Mouse (Mus musculus): ENCODE results near the gene Sox5.
A peak's percentile ranks its signal among the peaks of the same experiment; 100 is the strongest.
"Not testable (repeated sequence)": the region's sequence is repeated elsewhere in the genome, so short reads cannot be mapped to it uniquely, and the experiment has no call there.

Sox5 gene

DNA sequence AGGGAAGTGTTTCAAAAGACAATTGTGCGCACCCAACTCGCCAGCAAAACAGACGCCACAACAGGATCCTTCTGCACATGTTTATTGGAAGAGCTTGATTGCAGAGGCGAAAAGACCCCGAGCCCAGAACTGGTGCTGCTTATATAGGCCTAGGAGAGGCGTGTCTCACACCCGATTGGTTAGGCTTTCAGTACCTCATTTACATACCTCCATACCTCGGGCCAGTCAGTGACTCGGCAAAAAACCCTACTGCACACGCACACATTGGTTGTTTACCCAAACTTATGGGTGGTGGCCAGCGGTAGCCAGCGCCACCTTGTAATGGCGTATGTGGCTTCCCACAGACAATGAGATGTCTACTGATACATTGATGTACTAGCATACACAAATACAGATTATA is 599.3 kb downstream of the Sox5 start:
- not testable (repeated sequence) for ATAC-seq (ENCODE audit: low TSS enrichment)

DNA sequence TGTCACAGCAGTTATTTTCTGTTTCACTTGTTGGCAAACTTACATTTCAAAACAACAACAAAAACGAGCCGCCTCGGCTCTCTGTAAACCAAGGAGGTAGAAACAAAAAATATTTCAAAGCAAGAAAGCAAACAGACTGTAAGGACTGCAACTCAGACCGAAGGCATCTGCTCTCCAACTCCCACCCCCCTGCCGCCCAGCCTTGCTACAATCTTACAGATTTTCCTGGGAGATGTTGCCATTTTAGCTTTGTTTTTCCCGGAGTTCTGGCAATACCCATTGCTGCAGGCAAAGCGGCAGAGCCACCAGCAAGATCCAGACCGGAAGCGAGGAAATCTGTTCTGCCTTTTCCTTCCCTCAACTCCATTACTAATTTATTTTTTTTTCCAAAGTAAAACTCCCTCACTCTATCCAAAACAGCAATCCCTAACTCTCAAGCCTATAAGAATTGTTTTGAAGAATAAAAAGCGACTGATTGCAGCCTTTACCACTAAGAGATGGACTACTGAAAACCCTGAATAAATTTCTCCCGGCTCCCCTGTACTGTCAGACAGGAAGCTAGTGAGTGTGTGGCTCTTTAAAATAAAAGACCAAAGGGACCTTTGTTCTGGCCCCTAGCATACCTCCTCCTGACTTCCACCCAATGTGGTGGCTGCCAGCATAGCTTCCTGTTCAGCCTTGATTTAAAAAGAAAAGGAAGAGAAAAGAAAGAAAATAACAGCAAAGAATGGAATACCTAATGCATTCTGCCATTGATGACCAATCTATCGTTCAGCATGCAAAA is 600.5 kb downstream of the Sox5 start:
- peak; percentile 72 for ATAC-seq (ENCODE audit: low TSS enrichment)

DNA sequence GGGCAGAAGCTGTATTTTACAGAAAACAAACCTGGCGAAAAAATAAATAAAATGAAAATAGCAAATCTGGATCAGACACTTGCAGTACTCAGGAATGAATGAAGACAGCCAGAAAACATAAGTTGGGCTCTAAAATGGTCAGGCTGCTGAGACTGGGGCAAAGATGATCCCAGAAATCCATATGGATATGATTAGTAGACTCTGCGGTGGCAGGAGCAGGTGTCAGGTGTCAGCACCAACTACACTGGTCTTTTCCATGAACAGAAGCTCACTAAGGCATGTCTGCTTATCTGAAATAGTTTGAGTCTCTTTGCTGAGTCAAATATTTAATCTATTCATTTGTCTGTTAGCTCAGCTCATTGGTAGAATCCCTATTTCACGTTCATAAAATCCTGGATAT is 602.7 kb downstream of the Sox5 start:
- ATAC-seq (ENCODE audit: low TSS enrichment): no peak

DNA sequence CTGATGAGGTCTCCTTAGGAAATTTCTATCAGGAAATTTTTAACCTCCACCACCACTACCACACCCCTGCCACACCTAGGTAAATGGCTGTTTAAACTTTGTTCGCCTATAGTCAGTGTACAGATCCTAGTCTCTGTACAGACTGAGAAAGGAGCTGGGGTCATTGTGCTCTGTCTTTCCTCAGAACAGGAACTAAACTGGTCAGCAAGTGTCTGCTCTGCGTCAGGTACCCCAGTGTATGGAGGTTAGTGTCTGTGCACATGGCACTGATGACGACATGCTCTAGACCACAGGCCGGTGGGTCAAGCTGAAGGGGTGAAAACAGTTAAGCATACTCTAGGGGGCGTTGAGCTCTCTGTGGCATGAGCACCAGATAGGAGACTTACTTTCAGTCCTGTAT is 605.1 kb downstream of the Sox5 start:
- ATAC-seq (ENCODE audit: low TSS enrichment): no peak

DNA sequence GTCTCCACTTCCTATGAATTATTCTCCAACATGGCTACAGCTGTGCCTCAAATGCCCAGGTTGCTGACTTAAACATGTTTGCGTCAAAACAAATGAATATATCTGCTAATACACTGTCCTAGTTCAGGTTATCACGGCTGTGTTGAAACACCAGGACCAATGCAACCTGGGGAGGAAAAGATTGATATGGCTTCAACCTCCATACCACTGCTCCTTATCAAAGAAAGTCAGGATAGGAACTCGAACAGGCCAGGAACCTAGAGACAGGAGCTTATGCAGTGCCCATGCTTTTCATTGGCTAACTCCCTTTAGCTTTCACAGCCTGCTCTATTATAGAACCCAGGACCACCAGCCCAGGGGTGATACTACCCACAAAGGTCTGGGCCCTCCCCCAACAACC is 606.2 kb downstream of the Sox5 start:
- no peak for ATAC-seq (ENCODE audit: low TSS enrichment)

DNA sequence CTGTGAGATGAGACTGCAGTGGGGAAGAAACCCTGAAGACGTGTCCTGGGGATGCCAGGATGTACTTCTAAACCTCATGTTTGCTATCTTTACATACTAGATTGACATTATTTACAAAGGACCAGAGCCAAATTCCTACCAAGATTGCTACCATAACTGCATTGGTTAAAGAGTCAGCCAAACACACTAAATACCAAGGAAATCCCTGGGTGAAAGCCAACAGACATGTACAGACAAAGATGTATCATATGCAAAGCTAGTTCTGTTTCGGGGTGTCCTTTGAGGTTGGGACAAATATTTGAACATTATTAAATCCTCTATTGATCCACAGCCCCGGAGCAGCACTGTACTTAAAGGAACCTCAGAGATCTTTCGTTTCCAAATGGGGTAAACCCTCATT is 611.2 kb downstream of the Sox5 start:
- ATAC-seq (ENCODE audit: low TSS enrichment): no peak

DNA sequence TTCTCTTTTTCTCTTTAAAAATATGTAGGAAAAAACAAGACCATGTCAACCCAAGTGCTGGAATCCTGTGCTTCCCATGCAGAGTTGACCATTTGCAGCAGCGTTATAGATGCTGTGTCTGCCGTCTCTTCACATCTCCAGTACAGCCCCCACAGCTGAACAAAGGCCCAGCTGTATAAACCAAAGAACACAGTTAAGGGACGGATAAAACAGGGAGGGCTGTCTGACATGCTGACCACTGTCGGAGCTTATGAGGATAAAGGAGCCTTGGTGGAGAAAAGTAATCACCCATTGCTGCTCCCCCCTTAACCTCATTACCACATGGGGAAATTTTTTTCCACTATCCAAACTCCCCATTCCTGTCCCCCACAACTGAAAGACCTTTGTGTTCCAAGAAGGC is 612.0 kb downstream of the Sox5 start:
- no peak for ATAC-seq (ENCODE audit: low TSS enrichment)

DNA sequence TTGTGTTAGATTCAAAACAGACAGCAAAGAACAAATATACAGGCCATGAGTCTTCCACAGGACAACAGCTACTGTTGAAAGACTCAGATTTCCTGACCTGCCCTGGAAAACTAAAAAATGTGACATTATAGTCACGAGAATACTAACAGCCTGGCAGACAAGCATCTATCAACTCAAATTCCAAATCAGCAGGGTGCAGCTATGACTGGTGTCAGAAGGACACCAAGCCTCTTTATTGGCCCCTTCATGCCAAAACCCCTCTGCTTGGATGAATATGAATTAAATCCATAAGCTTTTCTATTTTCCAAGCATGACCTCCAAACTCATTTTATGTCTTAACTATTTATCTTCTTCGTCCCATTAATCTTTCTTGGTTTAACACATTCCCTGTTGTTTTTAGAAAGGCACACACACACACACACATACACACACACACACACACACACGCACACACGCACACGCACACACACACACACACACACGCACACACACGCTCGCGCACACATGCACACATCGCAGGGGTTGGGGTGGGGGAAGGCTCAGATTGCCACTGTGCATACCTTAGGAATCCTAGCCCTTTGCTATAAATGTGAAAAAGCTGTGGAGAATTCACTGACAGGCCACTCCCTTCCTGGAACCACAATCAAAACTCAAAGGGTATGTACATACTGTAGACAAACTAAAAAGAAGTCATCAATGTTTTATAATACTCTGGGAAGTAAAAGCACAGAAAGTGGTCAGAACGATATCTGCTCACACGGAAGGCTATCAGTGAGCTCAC is 612.9 kb downstream of the Sox5 start:
- no peak for ATAC-seq (ENCODE audit: low TSS enrichment)

DNA sequence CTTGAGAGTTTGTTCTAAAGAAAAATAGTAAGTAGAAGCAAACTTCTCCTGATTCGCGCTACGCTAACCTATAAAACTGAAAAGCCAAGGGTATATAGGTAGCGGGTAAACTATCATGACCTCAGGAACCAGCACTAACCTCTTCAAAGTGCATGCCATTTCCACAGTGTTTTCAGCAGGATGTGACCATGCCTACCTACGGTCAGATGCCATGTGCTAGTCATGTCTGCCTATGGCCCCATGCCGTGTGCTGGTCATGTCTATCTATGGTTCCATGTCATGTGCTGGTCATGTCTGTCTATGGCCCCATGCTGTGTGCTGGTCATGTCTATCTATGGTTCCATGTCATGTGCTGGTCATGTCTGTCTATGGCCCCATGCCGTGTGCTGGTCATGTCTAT is 614.7 kb downstream of the Sox5 start:
- ATAC-seq (ENCODE audit: low TSS enrichment): no peak

DNA sequence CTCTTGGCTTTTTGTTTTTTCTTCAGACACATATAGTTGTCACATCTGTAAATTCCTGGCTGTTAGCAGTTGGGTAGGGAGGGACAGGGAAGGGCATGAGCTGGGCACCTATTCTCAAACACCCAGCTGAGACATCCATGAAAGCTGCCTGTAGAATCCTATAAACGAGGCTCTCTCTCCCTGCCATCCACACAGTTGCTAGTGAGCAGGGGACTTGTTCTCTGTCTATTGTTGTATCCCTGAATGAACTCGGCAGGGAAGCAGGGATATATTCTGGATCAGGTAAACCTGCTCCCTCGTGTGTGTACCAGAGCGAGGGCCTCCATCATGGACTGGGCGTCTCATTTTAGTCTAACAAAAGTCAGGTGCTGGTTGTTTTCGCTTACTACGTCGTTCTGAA is 615.1 kb downstream of the Sox5 start:
- ATAC-seq (ENCODE audit: low TSS enrichment): peak; percentile 23; the same call in 1 of the 2 replicates

DNA sequence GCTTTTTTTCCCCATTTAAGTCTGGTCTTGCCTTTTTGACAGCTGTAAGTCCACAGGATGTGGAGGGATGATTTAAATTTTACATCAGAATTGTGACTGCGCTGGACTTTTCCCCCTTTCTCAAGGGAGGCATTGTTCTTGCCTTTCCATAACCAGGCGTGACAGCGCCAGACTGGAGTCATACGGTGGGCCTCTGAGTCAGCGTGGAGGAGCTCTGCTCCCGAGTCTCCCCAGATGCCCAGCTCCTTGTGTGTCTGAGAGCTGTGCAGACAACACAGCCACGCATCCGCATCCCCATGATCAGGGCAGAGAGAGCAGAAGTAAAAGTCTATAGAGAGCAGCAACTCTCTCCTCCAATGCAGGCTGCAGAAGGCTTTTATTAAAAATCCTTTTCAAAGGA is 615.7 kb downstream of the Sox5 start:
- peak; percentile 83 for ATAC-seq (ENCODE audit: low TSS enrichment)

DNA sequence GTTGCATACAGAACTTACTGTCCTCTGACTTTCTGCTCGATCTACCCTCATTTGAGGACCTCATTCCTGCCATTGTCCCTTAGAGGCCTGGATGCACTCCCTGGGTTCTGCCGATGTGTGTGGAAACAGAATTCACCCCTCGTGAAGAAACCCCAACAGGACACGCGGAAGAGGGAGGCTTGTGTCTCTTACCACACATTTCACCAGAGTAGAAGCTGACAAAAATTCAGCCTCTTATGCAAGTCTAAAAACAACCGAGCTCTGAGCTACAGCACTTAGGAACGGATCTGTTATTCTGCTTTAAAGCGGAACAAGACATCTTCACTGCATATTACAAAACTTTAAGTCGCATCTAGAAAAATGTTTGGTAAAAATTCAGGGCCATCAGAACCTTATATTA is 618.3 kb downstream of the Sox5 start:
- peak; percentile 64 for ATAC-seq (ENCODE audit: low TSS enrichment)

DNA sequence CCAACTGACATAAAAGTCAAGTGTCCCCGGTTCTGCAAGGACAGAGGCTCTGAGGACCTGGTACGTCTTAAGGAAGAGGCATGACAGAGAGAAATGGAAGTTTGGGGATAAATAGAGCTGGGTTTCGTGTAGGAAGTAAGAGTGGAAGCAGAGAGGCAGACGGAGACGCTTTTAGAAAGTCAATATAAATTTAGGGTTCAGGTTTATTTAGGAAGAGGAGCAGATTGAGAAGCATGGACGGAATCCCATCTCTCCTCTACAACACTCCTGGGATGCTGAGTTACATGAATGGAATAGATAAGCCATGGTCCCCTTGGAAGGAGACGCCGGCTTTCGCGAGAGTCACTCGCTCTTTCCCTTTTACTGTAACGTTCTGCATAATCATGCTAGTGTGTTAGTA is 623.1 kb downstream of the Sox5 start:
- peak; percentile 62 for ATAC-seq (ENCODE audit: low TSS enrichment)

DNA sequence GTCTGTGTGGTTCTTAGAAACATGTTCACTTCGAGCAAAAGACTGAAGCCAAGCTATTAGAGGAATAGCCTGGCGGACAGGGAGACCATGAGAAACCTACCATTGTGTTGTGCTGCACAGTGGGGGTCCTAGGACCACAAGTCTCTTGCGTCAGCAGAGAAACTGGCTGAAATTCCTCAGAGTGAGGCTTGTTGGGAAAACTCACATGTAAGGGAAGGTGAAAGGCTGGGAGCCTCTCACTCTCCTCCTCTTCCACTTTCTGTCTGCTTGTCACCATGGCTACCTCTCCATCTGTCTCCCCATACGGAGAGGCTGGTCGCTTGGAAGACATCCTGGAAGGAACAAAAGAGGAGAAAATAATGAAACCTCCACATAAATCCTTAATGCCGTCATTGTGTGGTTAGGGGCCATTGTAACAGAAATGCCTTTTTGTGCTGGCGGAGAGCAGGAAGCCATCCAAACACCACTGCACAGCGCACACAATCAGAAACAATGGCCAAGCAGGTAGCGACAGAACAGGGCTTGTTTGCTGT is 626.8 kb downstream of the Sox5 start:
- ATAC-seq (ENCODE audit: low TSS enrichment): peak; percentile 76

DNA sequence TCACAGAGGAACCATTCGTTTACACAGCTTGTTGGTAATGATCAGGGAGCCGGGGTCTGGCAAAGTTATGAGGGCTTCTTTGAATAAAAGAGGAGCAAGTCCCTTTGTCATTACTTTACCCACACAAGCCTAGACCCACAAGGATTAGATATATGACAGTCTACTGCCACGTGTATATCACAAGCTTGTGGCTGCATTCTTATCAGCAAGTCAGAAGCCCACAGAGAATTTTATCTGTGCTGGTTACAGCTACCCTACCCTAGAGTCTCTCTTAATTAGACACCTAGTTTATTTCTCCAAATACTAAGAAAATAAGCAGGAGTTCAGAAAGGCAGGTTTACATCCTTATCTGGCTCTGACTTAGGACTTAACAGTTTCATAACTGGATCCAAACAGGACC is 629.8 kb downstream of the Sox5 start:
- ATAC-seq (ENCODE audit: low TSS enrichment): no peak

DNA sequence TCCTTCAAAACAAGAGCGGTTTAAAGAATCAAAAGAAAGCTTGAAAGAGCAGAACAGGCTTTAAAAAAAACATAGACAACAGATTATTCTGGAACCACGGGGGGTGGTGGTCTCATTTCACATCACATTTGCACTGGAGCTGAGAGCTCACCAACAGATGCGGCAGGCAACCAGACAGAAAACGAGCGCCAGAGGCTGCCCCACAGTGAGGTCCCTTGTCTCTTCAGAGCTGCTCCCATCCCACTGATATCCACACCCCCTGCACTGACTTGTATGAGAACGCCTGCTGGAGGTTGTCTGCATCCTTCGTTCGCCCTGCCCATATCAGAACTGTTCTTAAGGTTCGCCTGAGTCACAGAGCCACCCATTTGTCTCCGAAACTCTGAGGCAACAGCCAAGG is 630.7 kb downstream of the Sox5 start:
- ATAC-seq (ENCODE audit: low TSS enrichment): no peak

DNA sequence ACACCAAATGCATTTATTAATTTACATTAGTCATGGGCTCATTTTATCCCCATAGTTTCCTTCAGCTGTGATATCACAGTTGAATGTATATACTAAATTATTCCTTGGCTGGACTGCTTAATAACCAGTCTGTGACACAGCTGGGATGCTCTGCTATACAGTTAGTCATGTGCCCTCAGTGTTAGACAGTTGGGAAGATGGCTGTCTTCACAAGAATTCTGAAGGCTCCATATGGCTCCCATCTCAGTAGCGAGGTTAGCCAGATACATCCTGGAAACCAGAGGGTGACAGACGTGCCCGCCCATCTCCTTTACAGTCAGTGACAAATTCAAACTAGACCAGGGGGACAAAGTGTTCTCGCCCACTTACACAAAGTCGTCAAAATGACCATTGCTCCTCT is 644.4 kb downstream of the Sox5 start:
- no peak for ATAC-seq (ENCODE audit: low TSS enrichment)

DNA sequence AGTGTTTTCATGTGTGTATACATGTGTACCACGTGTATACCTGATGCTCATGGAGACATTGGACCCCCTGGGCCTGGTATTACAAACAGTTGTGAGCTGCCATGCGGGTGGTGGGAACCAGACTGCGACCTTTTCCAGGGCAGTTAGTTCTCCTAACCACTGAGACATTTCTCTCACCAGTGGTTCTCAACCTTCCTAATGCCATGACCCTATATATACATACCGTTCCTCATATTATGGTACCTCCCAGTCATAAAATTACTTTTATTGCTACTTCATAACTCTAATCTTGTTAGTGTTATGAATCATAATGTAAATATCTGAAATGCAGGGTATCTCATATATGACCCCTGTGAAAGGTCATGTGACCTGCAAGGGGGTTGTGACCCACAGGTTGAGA is 644.9 kb downstream of the Sox5 start:
- no peak for ATAC-seq (ENCODE audit: low TSS enrichment)

DNA sequence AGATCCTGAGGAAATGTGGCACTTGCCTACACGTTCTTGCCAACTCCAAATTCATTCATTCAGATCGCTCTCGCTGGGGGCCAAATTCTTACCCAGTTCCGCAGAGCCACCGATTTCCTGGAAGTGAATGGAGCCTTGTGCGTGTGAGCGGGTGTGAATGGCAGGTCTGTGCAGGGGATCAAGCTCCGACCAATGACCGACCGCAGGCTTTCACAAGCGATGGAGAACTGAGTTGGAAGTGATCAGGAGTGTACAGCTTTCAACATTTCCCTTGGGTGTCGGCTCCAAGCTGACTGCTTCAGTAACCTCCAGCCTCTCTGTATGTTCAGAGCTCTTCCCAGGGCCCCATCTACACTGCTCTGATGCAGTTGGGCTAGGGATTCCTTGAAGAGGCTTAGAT is 651.9 kb downstream of the Sox5 start:
- no peak for ATAC-seq (ENCODE audit: low TSS enrichment)

DNA sequence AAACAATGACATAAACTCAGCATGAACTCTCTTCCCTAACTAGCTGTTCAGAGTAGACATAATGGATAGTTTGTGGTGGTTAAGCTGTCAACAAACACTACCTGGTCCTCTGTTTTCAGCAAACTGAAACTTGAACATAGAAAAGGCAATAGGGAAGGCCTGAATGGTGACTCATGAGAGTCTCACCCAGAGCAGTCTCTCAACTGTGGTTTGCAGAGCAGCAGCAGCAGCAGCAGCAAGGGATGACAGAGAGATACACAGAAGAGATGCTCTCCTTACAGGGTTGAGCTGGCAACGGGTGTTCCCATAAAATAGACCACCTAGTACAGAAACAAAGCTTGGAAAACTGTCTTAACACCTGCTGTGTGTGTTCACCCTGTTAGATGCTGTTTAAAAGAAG is 661.8 kb downstream of the Sox5 start:
- no peak for ATAC-seq (ENCODE audit: low TSS enrichment)

DNA sequence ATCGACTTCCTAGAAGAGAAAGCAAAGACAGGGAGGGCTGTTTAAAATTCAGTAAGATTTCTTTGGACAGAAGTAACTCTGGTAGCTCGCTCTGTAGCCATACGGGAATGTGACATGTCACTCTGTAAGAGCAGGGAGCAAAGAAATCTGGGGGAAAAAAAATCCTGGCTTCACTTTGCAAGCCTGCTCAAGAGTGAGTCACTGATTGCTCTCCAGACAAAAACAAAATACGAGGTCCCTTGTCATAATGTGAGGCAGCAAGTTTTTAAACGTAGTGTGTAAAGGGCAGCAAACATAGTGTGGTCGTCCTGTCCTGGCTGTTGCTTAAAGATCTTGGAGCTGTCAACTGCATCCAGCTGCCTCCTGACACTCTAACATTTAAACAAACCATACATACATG is 665.1 kb downstream of the Sox5 start:
- ATAC-seq (ENCODE audit: low TSS enrichment): peak; percentile 47; the same call in 1 of the 2 replicates

DNA sequence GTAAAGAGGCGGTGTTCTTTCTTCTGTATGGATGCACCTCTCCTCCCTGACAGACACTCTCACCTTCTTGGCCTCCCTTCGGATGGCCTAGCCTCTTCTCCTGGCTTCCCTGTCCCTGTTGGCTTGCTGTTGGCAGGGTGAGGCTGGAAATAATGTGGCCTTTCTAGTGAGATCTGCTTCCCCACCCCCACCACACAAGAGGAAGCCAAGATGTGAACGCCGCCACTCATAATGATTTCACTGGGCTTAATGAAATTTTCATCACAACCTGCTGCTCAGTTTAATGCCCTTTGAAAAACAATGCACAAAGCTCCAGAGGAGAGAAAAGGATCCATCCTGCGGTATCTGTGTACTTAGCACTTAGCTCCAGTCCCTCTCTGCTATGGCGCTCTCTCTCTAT is 670.2 kb downstream of the Sox5 start:
- ATAC-seq (ENCODE audit: low TSS enrichment): no peak

DNA sequence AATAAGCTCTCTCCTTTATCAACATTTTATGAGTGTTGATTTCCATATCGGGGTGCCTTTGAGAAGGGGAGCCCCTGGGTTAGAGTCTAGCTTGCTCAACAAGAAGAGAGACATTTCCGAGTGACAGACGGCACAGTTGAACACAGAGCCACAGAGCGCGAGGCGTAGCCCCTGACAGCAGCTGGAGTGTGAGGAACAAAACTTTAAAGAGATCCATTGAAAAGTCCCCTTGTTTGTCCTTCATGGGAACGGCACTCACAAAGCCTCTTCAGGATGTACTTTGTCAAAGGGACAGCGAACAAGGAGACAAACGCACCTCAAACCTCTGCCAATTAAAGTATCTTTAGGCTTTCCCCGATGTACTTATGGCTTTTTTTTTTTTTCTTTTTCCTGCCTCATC is 674.9 kb downstream of the Sox5 start:
- ATAC-seq (ENCODE audit: low TSS enrichment): no peak; the same call in 1 of the 2 replicates
